Mouse (Mus musculus): Measurements from ENCODE around the gene Zbtb24.

Gene Zbtb24

GRCm38 (mm10) chr10:41464401-41464955, 14.3 kb downstream of the Zbtb24 start:
- DNase-seq (ENCODE audit: low spot score in 2 of 2): no peak

DNA sequence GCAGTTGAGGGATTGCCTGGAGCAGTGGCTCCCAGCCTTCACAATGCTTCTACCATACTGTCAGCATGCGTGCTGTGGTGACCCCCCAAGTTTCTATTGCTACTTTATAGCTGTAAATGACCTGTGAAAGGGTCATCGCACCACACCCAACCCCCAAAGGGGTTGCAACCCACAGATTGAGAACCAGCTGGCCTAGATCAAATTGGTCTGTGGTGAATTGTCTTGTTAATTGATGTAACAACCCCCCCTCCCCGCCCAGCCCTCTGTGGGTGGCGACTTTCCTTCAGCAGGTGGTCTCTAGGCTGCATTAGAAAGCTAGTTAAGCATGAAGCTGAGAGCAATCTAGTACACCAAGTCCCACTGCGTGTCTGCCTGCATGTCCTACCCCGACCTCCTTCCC, 17.1 kb downstream of the Zbtb24 start:
- DNase-seq (ENCODE audit: low spot score in 2 of 2): no peak

- no peak for DNase-seq (ENCODE audit: low spot score in 2 of 2)
Measured at GRCm38 (mm10) chr10:41470693-41471092, 20.5 kb downstream of the Zbtb24 start.

- no peak for DNase-seq (ENCODE audit: low spot score in 2 of 2)
Measured at GRCm38 (mm10) chr10:41472534-41472933, 22.4 kb downstream of the Zbtb24 start.

GRCm38 (mm10) chr10:41472962-41473481, 22.8 kb downstream of the Zbtb24 start:
- no peak for DNase-seq (ENCODE audit: low spot score in 2 of 2)

GRCm38 (mm10) chr10:41473782-41474468, 23.7 kb downstream of the Zbtb24 start:
- DNase-seq (ENCODE audit: low spot score in 2 of 2): no peak

DNA sequence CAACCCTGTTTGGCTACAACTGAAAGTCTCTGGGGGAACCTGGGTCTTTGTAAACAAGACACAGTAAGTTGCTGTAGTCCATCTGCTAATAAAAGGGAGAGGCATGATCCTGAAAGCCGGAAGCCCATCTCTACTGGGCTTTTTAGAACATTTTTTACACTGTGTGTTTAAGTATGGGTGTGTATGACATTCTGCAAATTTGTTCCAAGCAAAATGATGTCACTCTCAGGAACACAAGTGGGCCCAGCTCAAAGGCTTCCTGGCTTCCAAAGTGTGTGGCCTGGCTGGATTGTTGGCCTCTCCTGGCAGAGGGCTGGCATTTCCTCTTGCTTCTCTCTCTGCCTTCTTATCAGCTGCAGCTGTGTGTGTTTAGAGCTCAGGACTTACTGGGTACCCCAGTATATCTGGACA, 24.8 kb downstream of the Zbtb24 start:
- DNase-seq (ENCODE audit: low spot score in 2 of 2): no peak

DNA sequence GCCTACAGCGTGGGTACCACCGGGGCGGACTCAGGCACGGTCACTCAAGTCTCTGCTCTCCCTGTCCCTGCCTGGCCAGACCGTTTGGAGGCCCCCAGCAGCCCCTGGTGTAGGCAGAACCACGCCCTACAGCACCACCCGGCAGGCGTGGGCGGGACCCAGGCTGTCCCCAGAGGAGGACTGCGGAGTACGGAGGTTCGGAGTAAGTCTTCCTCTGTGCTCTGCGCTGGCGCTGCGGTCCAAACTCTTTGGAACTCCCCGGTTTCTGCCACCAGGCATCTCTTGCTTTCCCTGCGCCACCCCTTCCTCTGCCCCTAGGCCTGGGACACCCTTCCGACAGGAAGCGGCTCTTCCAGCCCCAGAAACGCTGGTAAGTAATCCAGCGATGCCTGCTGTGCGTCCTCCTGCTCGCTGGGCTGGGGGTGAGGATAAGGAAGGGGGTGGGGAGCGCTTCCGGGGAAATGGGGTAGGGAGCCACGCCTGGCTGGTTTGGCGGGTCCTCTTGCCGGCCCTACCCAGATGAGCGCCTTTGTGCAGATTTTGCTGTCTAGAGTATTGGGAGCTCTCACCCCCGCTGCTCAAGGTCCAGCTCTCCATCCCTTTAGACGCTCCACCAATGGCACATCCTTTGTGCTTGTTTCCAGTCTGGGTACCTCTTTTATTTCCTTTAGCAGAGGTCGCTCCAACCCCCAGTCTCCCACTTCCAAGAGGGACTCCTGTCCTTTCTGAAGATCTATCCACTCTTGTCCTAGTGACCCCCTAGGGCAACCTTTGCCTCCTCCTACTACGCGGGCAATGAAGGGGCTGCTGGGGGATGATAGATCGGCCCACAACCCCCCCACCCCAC, 26.2 kb downstream of the Zbtb24 start, which contains the start of gene Mical1:
Mical1 (plus strand) TSS at position 144 of the 847 bp plus-strand sequence.
- peak in 1 of 2 experiments; percentile 53 for DNase-seq (ENCODE audit: low spot score in 2 of 2)

- DNase-seq (ENCODE audit: low spot score in 2 of 2): no peak
Measured at GRCm38 (mm10) chr10:41477018-41477277, 26.8 kb downstream of the Zbtb24 start.

DNA sequence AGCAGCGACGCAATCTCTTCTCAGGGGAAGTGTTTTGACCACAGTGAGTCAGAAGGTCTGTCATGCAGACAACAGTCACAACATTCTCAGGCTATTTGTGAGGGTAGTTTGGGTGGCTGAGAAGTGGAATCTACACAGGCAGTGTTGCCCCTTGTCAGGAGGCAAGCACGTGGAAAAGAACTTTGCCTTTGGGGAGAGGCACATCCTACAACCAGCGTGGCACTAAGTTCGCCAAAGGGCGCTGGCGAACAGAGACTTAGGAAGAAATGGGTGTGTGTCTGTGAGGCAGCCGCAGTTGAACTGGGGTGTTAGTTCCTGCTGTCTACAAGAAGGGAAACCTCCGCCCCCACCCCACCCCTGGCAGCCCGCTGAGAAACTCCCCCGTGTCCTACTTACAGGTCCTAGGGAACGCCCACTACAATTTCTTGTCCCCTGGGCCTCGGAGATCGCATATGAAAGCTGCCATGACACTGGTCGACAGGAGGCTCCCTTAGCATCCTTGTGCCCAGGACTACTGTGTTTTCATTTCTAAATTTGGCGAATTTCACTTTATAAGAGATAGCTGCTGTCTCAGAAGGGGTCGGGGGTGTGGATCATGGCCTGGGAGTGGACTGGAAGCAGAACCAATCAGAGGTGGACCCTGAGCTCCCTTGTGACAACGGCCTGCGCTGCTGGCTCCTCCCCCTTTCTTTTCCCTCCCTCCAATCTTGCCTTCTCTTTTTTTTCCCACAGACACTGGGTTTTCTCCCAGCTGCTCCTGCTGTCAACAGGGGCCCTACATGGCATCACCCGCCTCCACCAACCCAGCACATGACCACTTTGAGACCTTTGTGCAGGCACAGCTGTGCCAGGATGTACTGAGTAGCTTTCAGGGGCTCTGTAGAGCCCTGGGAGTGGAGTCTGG, 27.3 kb downstream of the Zbtb24 start:
- peak; percentile 50 to 62 for DNase-seq (ENCODE audit: low spot score in 2 of 2)

DNA sequence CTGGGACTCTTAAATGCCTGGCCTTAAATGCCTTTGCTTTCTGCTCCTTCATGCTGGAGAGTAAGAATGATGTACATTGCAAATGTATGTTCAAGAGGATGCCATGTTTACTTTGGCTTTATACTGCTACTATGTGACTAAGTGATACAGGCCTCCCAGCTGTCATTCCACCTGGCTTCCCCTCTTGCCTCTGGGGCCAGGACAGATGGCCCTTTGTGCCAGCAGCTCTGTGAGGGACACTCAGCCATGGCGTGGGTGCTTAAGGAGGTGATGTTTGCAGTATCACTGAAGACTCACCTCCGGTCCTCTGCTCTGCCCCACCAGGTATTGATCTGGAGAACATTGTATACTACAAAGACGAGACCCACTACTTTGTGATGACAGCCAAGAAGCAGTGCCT, 29.8 kb downstream of the Zbtb24 start:
- DNase-seq (ENCODE audit: low spot score in 2 of 2): no peak

GRCm38 (mm10) chr10:41480938-41481880, 31.0 kb downstream of the Zbtb24 start:
- DNase-seq (ENCODE audit: low spot score in 2 of 2): no peak

- DNase-seq (ENCODE audit: low spot score in 2 of 2): no peak
Measured at GRCm38 (mm10) chr10:41482446-41482845, 32.3 kb downstream of the Zbtb24 start.

DNA sequence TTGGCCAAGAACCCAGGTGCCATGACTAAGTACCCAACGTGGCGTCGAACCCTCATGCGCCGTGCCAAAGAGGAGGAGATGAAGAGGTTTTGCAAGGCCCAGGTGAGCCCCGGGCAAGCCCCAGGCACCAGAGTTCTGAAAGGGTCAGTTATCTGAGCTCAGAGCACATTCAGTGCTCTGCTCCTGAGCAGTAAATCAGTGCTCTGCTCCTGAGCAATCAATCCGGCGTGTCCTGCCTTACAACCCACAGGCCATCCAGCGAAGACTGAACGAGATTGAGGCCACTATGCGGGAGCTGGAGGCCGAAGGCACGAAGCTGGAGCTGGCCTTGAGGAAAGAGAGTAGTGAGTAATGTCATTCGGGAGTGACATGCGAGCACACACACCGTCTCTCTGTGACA, 35.6 kb downstream of the Zbtb24 start:
- DNase-seq (ENCODE audit: low spot score in 2 of 2): no peak

GRCm38 (mm10) chr10:41486506-41487170, 36.5 kb downstream of the Zbtb24 start:
- no peak for DNase-seq (ENCODE audit: low spot score in 2 of 2)

DNA sequence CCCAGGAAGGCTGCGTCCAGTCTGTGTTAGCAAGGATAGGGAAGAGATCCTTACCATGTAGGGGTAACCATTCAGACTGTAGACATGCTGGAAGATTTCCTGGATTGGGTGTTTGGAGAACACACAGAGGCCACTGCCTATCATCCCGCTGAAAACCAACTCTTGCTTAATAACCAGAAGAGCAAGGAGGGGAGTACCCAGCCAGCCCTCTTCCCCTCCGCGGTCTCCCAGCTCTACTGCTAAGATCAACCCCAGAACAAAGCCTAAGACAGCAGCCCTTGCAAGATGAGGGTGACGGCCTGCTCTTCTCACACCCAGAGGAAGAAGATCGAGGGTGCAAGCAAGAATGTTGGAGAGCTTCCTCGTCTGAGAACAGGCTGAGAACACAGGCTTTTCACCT, 38.7 kb downstream of the Zbtb24 start:
- DNase-seq (ENCODE audit: low spot score in 2 of 2): no peak

GRCm38 (mm10) chr10:41489294-41489693, 39.1 kb downstream of the Zbtb24 start:
- no peak for DNase-seq (ENCODE audit: low spot score in 2 of 2)

- peak; percentile 96 for DNase-seq (ENCODE audit: low spot score in 2 of 2)
Measured at GRCm38 (mm10) chr10:41489708-41490517, 39.7 kb downstream of the Zbtb24 start, which contains the start of the genes Smpd2 and Ppil6. Smpd2 (minus strand) TSS chr10:41490369. Ppil6 (plus strand) TSS chr10:41490439.

DNA sequence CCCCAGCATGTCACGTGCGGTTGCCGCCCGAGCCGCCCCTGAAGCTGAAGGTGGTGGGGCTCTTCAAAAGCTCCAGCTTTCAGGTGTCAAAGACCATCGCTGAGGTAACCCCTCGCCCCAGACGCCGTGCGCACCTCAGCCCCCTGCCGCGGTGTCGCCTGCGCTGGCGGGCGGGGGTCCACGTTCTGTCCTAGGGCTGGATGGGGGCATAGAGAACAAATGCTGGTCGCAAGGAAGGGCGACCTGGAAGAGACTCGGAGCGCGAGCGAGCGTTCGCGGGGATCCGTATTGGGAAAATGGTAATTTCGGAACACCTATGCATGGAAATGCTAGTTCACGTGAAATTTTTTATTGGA, 40.3 kb downstream of the Zbtb24 start:
- DNase-seq (ENCODE audit: low spot score in 2 of 2): no peak

Measured in urinary bladder, postnatal 36 days (tissue).